ENCODE assay signal across 8 mouse cellular contexts in genomic region chr7:98193515-98194025, GRCm38 (mm10). TPM values are rescaled to one million over a fixed set of nuclear protein-coding genes. Genes with fewer than 3 reads are reported as not detected.
A peak's percentile ranks its signal among the peaks of the same experiment; 100 is the strongest.
DNase-seq lines count a peak whose midpoint lies in the region; ATAC-seq and TF ChIP-seq lines count a peak whose summit lies in the region.

No protein-coding gene starts in this region.

- peaks cover 15% of the 10 kb centered on the region for H3K27me3 ChIP-seq in heart, adult 2 months (ENCODE audit: control insufficient read depth, insufficient read depth, low read length)
- H3K27me3 ChIP-seq in hindbrain, embryonic 13.5 days: peaks cover 74% of the 10 kb centered on the region
- peaks cover 71% of the 10 kb centered on the region for H3K27me3 ChIP-seq in liver, embryonic 15.5 days
- H3K27me3 ChIP-seq in neural tube, embryonic 12.5 days (replicated peaks): peaks cover 59% of the 10 kb centered on the region

- no peaks in the 10 kb centered on the region for H3K79me2 ChIP-seq in heart, adult 2 months (replicated peaks; ENCODE audit: control insufficient read depth, insufficient read depth, low read length)

- H3K4me3 ChIP-seq in heart, adult 2 months: peak overlapping the region; percentile 43
- H3K4me3 ChIP-seq in hindbrain, embryonic 13.5 days: peak overlapping the region; percentile 51
- peak overlapping the region; percentile 37 for H3K4me3 ChIP-seq in liver, embryonic 15.5 days (replicated peaks)
- peak overlapping the region; percentile 41 for H3K4me3 ChIP-seq in neural tube, embryonic 12.5 days

- peaks cover 3% of the 10 kb centered on the region for H3K4me1 ChIP-seq in heart, adult 2 months (ENCODE audit: control insufficient read depth, insufficient read depth, low read length)
- peaks cover 17% of the 10 kb centered on the region for H3K4me1 ChIP-seq in hindbrain, embryonic 13.5 days (replicated peaks)
- peaks cover 30% of the 10 kb centered on the region for H3K4me1 ChIP-seq in liver, embryonic 15.5 days (replicated peaks)
- peaks cover 20% of the 10 kb centered on the region for H3K4me1 ChIP-seq in neural tube, embryonic 12.5 days

- WGBS in heart, adult 2 months: 4% methylated on average over 36 of the region's 36 CpGs
- WGBS in hindbrain, embryonic 13.5 days: 2% methylated on average over 36 of the region's 36 CpGs
- WGBS in liver, embryonic 15.5 days (ENCODE audit: insufficient replicate concordance): 4% methylated on average over 36 of the region's 36 CpGs
- WGBS in neural tube, embryonic 12.5 days: 4% methylated on average over 36 of the region's 36 CpGs

- peak in 1 of 2 experiments; percentile 30 for DNase-seq in heart, adult 2 months
- no peak for DNase-seq in heart, adult 9 months (ENCODE audit: low spot score in 2 of 2)
- DNase-seq in MN1 (ENCODE audit: low spot score): peak; percentile 61
- DNase-seq in embryo, embryonic 9.5 days (ENCODE audit: extremely low spot score): peak; percentile 42
- no peak for DNase-seq in spleen, adult 12 weeks (ENCODE audit: low spot score)

- H3K36me3 ChIP-seq in heart, adult 2 months (ENCODE audit: control insufficient read depth, insufficient read depth, low read length): no peaks in the 10 kb centered on the region
- no peaks in the 10 kb centered on the region for H3K36me3 ChIP-seq in hindbrain, embryonic 13.5 days
- H3K36me3 ChIP-seq in liver, embryonic 15.5 days (replicated peaks): no peaks in the 10 kb centered on the region
- H3K36me3 ChIP-seq in neural tube, embryonic 12.5 days: no peaks in the 10 kb centered on the region

- no peaks in the 10 kb centered on the region for H3K9me3 ChIP-seq in hindbrain, embryonic 13.5 days
- H3K9me3 ChIP-seq in liver, embryonic 15.5 days (replicated peaks): no peaks in the 10 kb centered on the region
- H3K9me3 ChIP-seq in neural tube, embryonic 12.5 days: no peaks in the 10 kb centered on the region

- H3K27ac ChIP-seq in heart, adult 2 months: no peak overlapping the region
- no peak overlapping the region for H3K27ac ChIP-seq in hindbrain, embryonic 13.5 days
- no peak overlapping the region for H3K27ac ChIP-seq in liver, embryonic 15.5 days (replicated peaks)
- no peak overlapping the region for H3K27ac ChIP-seq in neural tube, embryonic 12.5 days

- TF ChIP-seq CTCF in heart, adult 2 months (IDR thresholded peaks at IDR 0.05): peak; percentile 62

- peak overlapping the region; percentile 95 for H3K4me2 ChIP-seq in hindbrain, embryonic 13.5 days
- peak overlapping the region; percentile 57 for H3K4me2 ChIP-seq in liver, embryonic 15.5 days
- H3K4me2 ChIP-seq in neural tube, embryonic 12.5 days (replicated peaks): peak overlapping the region; percentile 91

- intact Hi-C loops in heart, adult 2 months (cut with DNase I): no loop called here

- ATAC-seq in hindbrain, embryonic 13.5 days (ENCODE audit: low FRiP score): peak; percentile 59
- no peak for ATAC-seq in liver, embryonic 15.5 days (ENCODE audit: insufficient read depth)
- ATAC-seq in neural tube, embryonic 12.5 days (ENCODE audit: low FRiP score, low read depth): peak; percentile 75

- no peak for TF ChIP-seq POLR2A in heart, adult 2 months (IDR thresholded peaks at IDR 0.05; ENCODE audit: insufficient read depth, low read depth, low read length)

- TF ChIP-seq EP300 in heart, adult 2 months (IDR thresholded peaks at IDR 0.05; ENCODE audit: insufficient read depth, low read depth, low read length): no peak

- 0 out of 2 replicates have a peak overlapping the region, but pooled peaks have one; percentile 13 for H3K9ac ChIP-seq in heart, adult 2 months (ENCODE audit: low read depth, low read length)
- H3K9ac ChIP-seq in hindbrain, embryonic 13.5 days: peak overlapping the region; percentile 65
- H3K9ac ChIP-seq in liver, embryonic 15.5 days: no peak overlapping the region
- peak overlapping the region; percentile 30; the same call in 1 of the 2 replicates for H3K9ac ChIP-seq in neural tube, embryonic 12.5 days

RNA-seq across cellular contexts. Expression of gene B3gnt6, which starts 5.7 kb away (rescaled TPM):
- not detected for total RNA-seq in heart, adult 2 months (2021)
- polyA plus RNA-seq in heart, adult 2 months (2012; rRNA removed): 0.06 TPM in 1 of 2 replicates, not detected in the other
- polyA plus RNA-seq in hindbrain, embryonic 13.5 days (2015; fragmentation: Nextera tagmentation; extraction: Ambion mirVana): 0.27 TPM in 1 of 2 replicates, not detected in the other
- 0.08 TPM in 1 of 2 replicates, not detected in the other for polyA plus RNA-seq in liver, embryonic 15.5 days (2015; fragmentation: Nextera tagmentation; extraction: Ambion mirVana)
- 0.08 and 0.18 TPM in 2 replicates for polyA plus RNA-seq in neural tube, embryonic 12.5 days (2016; fragmentation: Nextera tagmentation; extraction: Ambion mirVana)

RNA-seq across cellular contexts. Expression of gene Capn5, which starts 15.5 kb away (rescaled TPM):
- total RNA-seq in heart, adult 2 months (2021): 1 to 10 TPM; 1.8 to 2.4 TPM
- 3.7 and 4.6 TPM in 2 replicates for polyA plus RNA-seq in heart, adult 2 months (2012; rRNA removed)
- 15.3 and 16.3 TPM in 2 replicates for polyA plus RNA-seq in hindbrain, embryonic 13.5 days (2015; fragmentation: Nextera tagmentation; extraction: Ambion mirVana)
- polyA plus RNA-seq in liver, embryonic 15.5 days (2015; fragmentation: Nextera tagmentation; extraction: Ambion mirVana): 14.3 and 15.5 TPM in 2 replicates
- 13.9 and 16.0 TPM in 2 replicates for polyA plus RNA-seq in neural tube, embryonic 12.5 days (2016; fragmentation: Nextera tagmentation; extraction: Ambion mirVana)

RNA-seq across cellular contexts. Expression of gene Omp, which starts 48.3 kb away (rescaled TPM):
- under 1 TPM in 1 of 2 experiments, not detected in 1; 0.14 TPM for total RNA-seq in heart, adult 2 months (2021)
- 0.06 TPM in 1 of 2 replicates, not detected in the other for polyA plus RNA-seq in heart, adult 2 months (2012; rRNA removed)
- polyA plus RNA-seq in hindbrain, embryonic 13.5 days (2015; fragmentation: Nextera tagmentation; extraction: Ambion mirVana): 0.30 and 0.49 TPM in 2 replicates
- polyA plus RNA-seq in liver, embryonic 15.5 days (2015; fragmentation: Nextera tagmentation; extraction: Ambion mirVana): 0.54 and 0.78 TPM in 2 replicates
- 0.45 and 0.68 TPM in 2 replicates for polyA plus RNA-seq in neural tube, embryonic 12.5 days (2016; fragmentation: Nextera tagmentation; extraction: Ambion mirVana)

Comparison
In these comparisons a context has a peak if more than half of its experiments do, and no peak if none do; other contexts are left out.
1. DNase-seq: peak in MN1 (single experiment) and embryo, embryonic 9.5 days (single experiment); none in heart, adult 9 months (0 of 2) and spleen, adult 12 weeks (single experiment).
2. Peak in every context shown above with its lines, with median percentiles within 50 percentile points of each other: H3K4me3 ChIP-seq and H3K4me2 ChIP-seq.